Mouse (Mus musculus): Measurements from ENCODE around the gene Ndst2. TPM values are rescaled to one million over a fixed set of nuclear protein-coding genes. Genes with fewer than 3 reads are reported as not detected.

Ndst2 gene
- total and polyA plus RNA-seq, 2 experiments, result 10.8 to 33.2 TPM

DNA sequence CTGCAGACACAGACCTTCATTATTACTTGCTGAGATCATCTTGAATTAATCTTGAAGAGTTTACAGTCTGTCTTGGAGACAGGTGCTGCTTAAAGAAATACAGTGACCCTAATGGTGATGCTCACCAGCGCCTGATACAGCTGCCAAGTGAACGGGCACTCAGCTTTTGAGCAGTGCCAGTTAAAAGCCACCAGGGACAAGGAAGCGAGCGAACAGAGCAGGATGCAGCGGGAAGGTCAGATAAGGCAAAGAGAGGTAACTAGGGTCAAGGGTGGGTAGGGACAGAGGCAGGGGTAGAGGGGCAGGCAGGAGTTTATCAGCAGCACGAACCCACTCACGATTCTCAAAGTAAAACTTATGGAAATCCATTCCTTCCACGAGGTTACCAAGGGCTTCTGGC is 4.1 kb upstream of the Ndst2 start:
- peaks cover 2% of the 10 kb centered on the region; the same call in 1 of the 2 replicates for H3K4me1 ChIP-seq (ENCODE audit: control insufficient read depth, insufficient read depth, low read length)
- whole genome bisulfite sequencing, result 79% methylated on average over 8 of the region's 8 CpGs
- no peak overlapping the region for H3K4me3 ChIP-seq (ENCODE audit: insufficient read depth, low read depth, low read length)
- H3K27me3 ChIP-seq (ENCODE audit: control insufficient read depth, insufficient read depth, low read length), result no peaks in the 10 kb centered on the region
- no peak overlapping the region for H3K27ac ChIP-seq (replicated peaks; ENCODE audit: insufficient read depth, low read depth, low read length)
- no peak overlapping the region for H3K9ac ChIP-seq (ENCODE audit: low read depth, low read length)
- TF ChIP-seq POLR2A (IDR thresholded peaks at IDR 0.05; ENCODE audit: extremely low read depth, insufficient read depth, low read length) (no peak), CTCF (IDR thresholded peaks at IDR 0.05; ENCODE audit: low read depth, low read length) (no peak)
- no peak for DNase-seq (ENCODE audit: extremely low read depth, low read depth, low spot score)
- 0 out of 2 replicates have a peak, but pooled peaks cover 2% of the 10 kb centered on the region for H3K36me3 ChIP-seq (ENCODE audit: control insufficient read depth, insufficient read depth, low read length)
- no peaks in the 10 kb centered on the region; the same call in 1 of the 2 replicates for H3K79me2 ChIP-seq (ENCODE audit: control insufficient read depth, insufficient read depth, low read length)

DNA sequence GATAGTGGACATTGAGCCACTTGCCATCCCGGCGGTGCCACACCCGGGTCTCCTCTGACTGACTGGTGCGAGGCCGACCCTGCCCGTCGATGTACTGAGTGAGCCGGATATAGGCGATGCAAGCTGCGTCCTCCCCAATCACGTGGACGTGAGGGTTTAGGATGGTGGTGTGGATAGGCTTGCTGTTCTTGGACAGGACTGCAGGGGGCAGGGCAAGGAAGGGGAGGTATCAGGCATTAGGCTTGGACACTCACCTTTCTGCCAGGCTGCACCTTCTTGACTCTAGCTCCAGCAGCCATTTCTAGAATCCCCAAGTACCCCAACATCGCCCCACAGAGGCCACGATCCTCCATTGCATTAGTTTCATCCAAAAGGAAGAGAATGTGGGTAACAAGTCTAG is 2.9 kb upstream of the Ndst2 start:
- H3K4me3 ChIP-seq (ENCODE audit: insufficient read depth, low read depth, low read length), result no peak overlapping the region
- H3K27me3 ChIP-seq (ENCODE audit: control insufficient read depth, insufficient read depth, low read length), result no peaks in the 10 kb centered on the region
- H3K36me3 ChIP-seq (ENCODE audit: control insufficient read depth, insufficient read depth, low read length), result no peaks in the 10 kb centered on the region
- no peak for TF ChIP-seq POLR2A (IDR thresholded peaks at IDR 0.05; ENCODE audit: extremely low read depth, insufficient read depth, low read length)
- peak; percentile 80 for TF ChIP-seq CTCF (IDR thresholded peaks at IDR 0.05; ENCODE audit: low read depth, low read length)
- no peak overlapping the region for H3K27ac ChIP-seq (replicated peaks; ENCODE audit: insufficient read depth, low read depth, low read length)
- H3K9ac ChIP-seq (ENCODE audit: low read depth, low read length), result no peak overlapping the region
- peak; percentile 14 for DNase-seq (ENCODE audit: extremely low read depth, low read depth, low spot score)
- no peaks in the 10 kb centered on the region; the same call in 1 of the 2 replicates for H3K79me2 ChIP-seq (ENCODE audit: control insufficient read depth, insufficient read depth, low read length)
- WGBS, result 45% methylated on average over 14 of the region's 14 CpGs
- peaks cover 6% of the 10 kb centered on the region for H3K4me1 ChIP-seq (ENCODE audit: control insufficient read depth, insufficient read depth, low read length)

DNA sequence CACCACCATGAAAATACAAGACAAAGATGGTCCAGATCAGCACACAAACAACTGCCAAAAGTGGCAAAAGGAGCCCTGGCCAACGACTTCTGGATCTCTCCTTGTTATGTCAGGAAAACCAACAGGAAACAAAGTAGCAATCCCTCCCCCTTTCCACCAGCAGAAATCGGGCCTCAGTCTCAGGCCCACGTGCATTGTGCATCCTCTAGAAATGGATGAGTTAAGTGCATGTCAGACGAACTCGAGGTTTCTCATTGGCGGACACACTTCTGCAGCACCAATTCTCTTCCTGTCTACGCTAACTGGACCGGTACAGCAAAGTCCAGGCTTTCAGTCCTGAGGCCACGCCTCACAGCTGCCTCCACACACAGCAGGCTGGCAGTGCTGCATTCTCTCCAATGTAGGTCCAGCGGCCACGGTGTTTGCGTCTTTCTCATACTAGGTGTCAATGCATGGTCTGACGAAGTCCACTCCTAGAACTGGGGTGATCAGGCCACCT is 1.6 kb upstream of the Ndst2 start:
- Histone ChIP-seq H3K27me3 (ENCODE audit: control insufficient read depth, insufficient read depth, low read length) (no peaks in the 10 kb centered on the region), H3K36me3 (ENCODE audit: control insufficient read depth, insufficient read depth, low read length) (peaks cover 8% of the 10 kb centered on the region), H3K27ac (replicated peaks; ENCODE audit: insufficient read depth, low read depth, low read length) (no peak overlapping the region), H3K4me3 (ENCODE audit: insufficient read depth, low read depth, low read length) (no peak overlapping the region), H3K79me2 (ENCODE audit: control insufficient read depth, insufficient read depth, low read length) (no peaks in the 10 kb centered on the region; the same call in 1 of the 2 replicates), H3K9ac (ENCODE audit: low read depth, low read length) (no peak overlapping the region), H3K4me1 (ENCODE audit: control insufficient read depth, insufficient read depth, low read length) (peaks cover 7% of the 10 kb centered on the region)
- DNase-seq (ENCODE audit: extremely low read depth, low read depth, low spot score), result no peak
- TF ChIP-seq POLR2A (IDR thresholded peaks at IDR 0.05; ENCODE audit: extremely low read depth, insufficient read depth, low read length) (no peak), CTCF (IDR thresholded peaks at IDR 0.05; ENCODE audit: low read depth, low read length) (no peak)
- 82% methylated on average over 13 of the region's 13 CpGs for WGBS

DNA sequence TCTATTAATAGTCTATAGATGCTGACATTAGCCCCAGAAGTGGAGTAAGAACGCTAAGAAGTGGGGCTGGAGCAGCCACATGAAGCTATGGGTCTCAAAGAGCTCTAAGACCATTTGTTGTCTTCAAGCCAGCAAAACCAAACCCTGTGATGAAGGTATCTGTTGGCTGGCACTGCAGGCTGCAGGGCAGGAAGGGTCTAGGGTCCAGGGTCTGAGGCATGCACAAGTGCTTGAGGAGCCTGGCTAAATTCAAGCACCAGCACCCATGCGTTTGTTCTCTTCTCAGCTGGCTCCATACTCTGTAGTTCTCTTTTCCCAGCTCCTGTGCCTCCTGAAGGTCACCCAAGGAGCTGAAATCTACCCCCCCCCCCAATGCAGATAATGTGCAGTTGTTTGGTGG is 690 bp upstream of the Ndst2 start:
- Histone ChIP-seq H3K27ac (replicated peaks; ENCODE audit: insufficient read depth, low read depth, low read length) (no peak overlapping the region), H3K79me2 (ENCODE audit: control insufficient read depth, insufficient read depth, low read length) (no peaks in the 10 kb centered on the region; the same call in 1 of the 2 replicates), H3K9ac (ENCODE audit: low read depth, low read length) (no peak overlapping the region), H3K4me1 (ENCODE audit: control insufficient read depth, insufficient read depth, low read length) (peaks cover 7% of the 10 kb centered on the region), H3K36me3 (ENCODE audit: control insufficient read depth, insufficient read depth, low read length) (peaks cover 16% of the 10 kb centered on the region), H3K4me3 (ENCODE audit: insufficient read depth, low read depth, low read length) (no peak overlapping the region), H3K27me3 (ENCODE audit: control insufficient read depth, insufficient read depth, low read length) (no peaks in the 10 kb centered on the region)
- whole genome bisulfite sequencing, result 58% methylated on average over 2 of the region's 2 CpGs
- DNase-seq (ENCODE audit: extremely low read depth, low read depth, low spot score), result no peak
- no peak for TF ChIP-seq POLR2A (IDR thresholded peaks at IDR 0.05; ENCODE audit: extremely low read depth, insufficient read depth, low read length)
- no peak for TF ChIP-seq CTCF (IDR thresholded peaks at IDR 0.05; ENCODE audit: low read depth, low read length)

DNA sequence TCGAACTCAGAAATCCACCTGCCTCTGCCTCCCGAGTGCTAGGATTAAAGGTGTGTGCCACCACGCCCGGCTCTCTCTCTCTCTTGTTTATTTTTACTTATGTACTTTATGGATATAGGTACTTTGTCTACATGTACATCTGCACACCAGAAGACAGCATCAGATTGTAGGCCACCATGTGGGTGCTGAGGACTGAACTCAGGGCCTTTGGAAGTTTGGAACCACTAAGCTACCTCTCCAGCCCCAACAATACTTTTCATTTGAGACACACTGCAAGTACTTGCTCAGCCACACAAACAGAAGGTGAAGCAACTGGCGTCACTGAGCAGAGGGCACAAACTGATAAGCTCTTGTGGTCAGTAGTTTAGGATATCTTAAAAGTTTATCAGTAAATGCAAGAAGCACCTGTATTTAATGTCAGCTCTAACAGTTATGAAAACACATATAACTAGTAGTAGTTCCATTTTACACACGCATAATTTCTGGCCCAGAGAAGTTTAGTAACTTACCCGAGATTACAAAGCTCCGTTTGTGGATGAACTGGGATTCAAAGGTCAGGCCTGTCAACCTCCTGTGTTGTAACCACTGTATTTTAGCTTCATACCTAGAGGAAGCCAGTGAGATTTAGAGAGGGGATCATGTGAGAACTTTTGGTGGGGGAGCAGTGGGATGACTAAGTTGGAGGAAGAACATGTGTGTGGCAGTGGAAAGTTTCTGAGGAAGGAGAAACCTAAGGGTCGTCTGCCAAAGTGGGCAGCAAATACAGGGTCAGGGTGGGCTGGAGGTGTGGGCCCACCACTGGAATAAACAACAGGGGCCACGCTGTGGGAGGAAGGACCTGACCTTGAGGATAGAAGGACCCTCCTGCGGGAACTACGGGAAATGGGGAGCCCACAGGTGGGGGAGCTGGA is 1.1 kb downstream of the Ndst2 start:
- Histone ChIP-seq H3K4me1 (ENCODE audit: control insufficient read depth, insufficient read depth, low read length) (peaks cover 7% of the 10 kb centered on the region), H3K27me3 (ENCODE audit: control insufficient read depth, insufficient read depth, low read length) (no peaks in the 10 kb centered on the region), H3K79me2 (ENCODE audit: control insufficient read depth, insufficient read depth, low read length) (no peaks in the 10 kb centered on the region; the same call in 1 of the 2 replicates), H3K36me3 (ENCODE audit: control insufficient read depth, insufficient read depth, low read length) (peaks cover 30% of the 10 kb centered on the region), H3K9ac (ENCODE audit: low read depth, low read length) (peak overlapping the region; percentile 92), H3K27ac (replicated peaks; ENCODE audit: insufficient read depth, low read depth, low read length) (peak overlapping the region; percentile 99), H3K4me3 (ENCODE audit: insufficient read depth, low read depth, low read length) (peak overlapping the region; percentile 83)
- TF ChIP-seq CTCF (IDR thresholded peaks at IDR 0.05; ENCODE audit: low read depth, low read length) (no peak), POLR2A (IDR thresholded peaks at IDR 0.05; ENCODE audit: extremely low read depth, insufficient read depth, low read length) (no peak)
- WGBS, result 15% methylated on average over 12 of the region's 12 CpGs
- peak; percentile 87 for DNase-seq (ENCODE audit: extremely low read depth, low read depth, low spot score)
